8 mouse cellular contexts compared by ENCODE assay signal in genomic region chr4:65607184-65607631, GRCm38 (mm10). TPM values are rescaled to one million over a fixed set of nuclear protein-coding genes. Genes with fewer than 3 reads are reported as not detected.
DNase-seq lines count a peak whose midpoint lies in the region; ATAC-seq lines count a peak whose summit lies in the region.
"Had no signal": no experiment of that assay in that cellular context is flagged by ENCODE, and none has a peak within 500 bp of the region (broad histone marks: within the 10 kb centered on the region; RNA-seq: fewer than 3 reads in every experiment).

No protein-coding gene starts in this region.

- H3K4me1 ChIP-seq in heart, embryonic 15.5 days (replicated peaks): peaks cover 41% of the 10 kb centered on the region
- H3K4me1 ChIP-seq in heart, embryonic 16.5 days (ENCODE audit: control insufficient read depth, insufficient read depth, low read length): peaks cover 30% of the 10 kb centered on the region

- no peaks in the 10 kb centered on the region for H3K9me3 ChIP-seq in heart, embryonic 15.5 days (replicated peaks)
- H3K9me3 ChIP-seq in heart, embryonic 16.5 days (replicated peaks; ENCODE audit: control insufficient read depth, low read length): no peaks in the 10 kb centered on the region

- peak; percentile 10; the same call in 1 of the 2 replicates for ATAC-seq in heart, embryonic 15.5 days (replicated peaks; ENCODE audit: insufficient number of reproducible peaks, insufficient read depth, low FRiP score, low read depth)
- ATAC-seq in heart, embryonic 16.5 days (replicated peaks; ENCODE audit: extremely low read depth, insufficient read depth, low FRiP score): no peak
- peak; percentile 29; the same call in 1 of the 2 replicates for ATAC-seq in megakaryocyte progenitor cell, adult 5-6 weeks (replicated peaks; ENCODE audit: poor library complexity)

- no peak for DNase-seq in heart, postnatal 25 days (ENCODE audit: low spot score)
- DNase-seq in MEL-GATA-1-ER (ENCODE audit: extremely low read depth, low read depth): peak; percentile 72
- DNase-seq in frontal cortex, adult 2 months (ENCODE audit: extremely low spot score in 1 of 2, low spot score in 1 of 2): no peak
- DNase-seq in lung, postnatal 10 days: no peak
- DNase-seq: kidney, adult 11 months had no signal

- H3K4me2 ChIP-seq in heart, embryonic 15.5 days: peak overlapping the region; percentile 54
- H3K4me2 ChIP-seq in heart, embryonic 16.5 days (ENCODE audit: low read depth, low read length): peak overlapping the region; percentile 59

- peak overlapping the region; percentile 56 for H3K27ac ChIP-seq in heart, embryonic 15.5 days
- peak overlapping the region; percentile 43 for H3K27ac ChIP-seq in heart, embryonic 16.5 days (ENCODE audit: low read length)

- H3K9ac ChIP-seq in heart, embryonic 15.5 days: no peak overlapping the region; the same call in 1 of the 2 replicates
- peak overlapping the region; percentile 35 for H3K9ac ChIP-seq in heart, embryonic 16.5 days (ENCODE audit: low read length)

- WGBS in heart, embryonic 15.5 days: 26% methylated on average over 10 of the region's 10 CpGs
- WGBS in heart, embryonic 16.5 days: 26% methylated on average over 10 of the region's 10 CpGs

- H3K36me3 ChIP-seq in heart, embryonic 15.5 days: no peaks in the 10 kb centered on the region
- H3K36me3 ChIP-seq in heart, embryonic 16.5 days (ENCODE audit: control insufficient read depth, insufficient read depth): no peaks in the 10 kb centered on the region

- H3K27me3 ChIP-seq in heart, embryonic 15.5 days: no peaks in the 10 kb centered on the region
- no peaks in the 10 kb centered on the region for H3K27me3 ChIP-seq in heart, embryonic 16.5 days (ENCODE audit: control insufficient read depth, insufficient read depth, low read length)

- intact Hi-C loops in heart, postnatal 25 days (cut with DNase I): no loop called here

- peak overlapping the region; percentile 27 for H3K4me3 ChIP-seq in heart, embryonic 15.5 days
- H3K4me3 ChIP-seq in heart, embryonic 16.5 days (ENCODE audit: low read length): peak overlapping the region; percentile 31

RNA-seq across cellular contexts. Expression of gene Trim32, which starts 2.4 kb away (rescaled TPM):
- polyA plus RNA-seq in heart, embryonic 15.5 days (2015; fragmentation: Nextera tagmentation; extraction: Ambion mirVana): 28.5 and 36.0 TPM in 2 replicates
- 10 to 100 TPM; 16.7 to 17.4 TPM for total RNA-seq in heart, postnatal 25 days (2021)
- polyA plus RNA-seq in heart, embryonic 16.5 days (2015; fragmentation: Nextera tagmentation; extraction: Ambion mirVana): 35.8 and 36.7 TPM in 2 replicates
- 5.7 and 8.4 TPM in 2 replicates for total RNA-seq in megakaryocyte progenitor cell, adult 5-6 weeks (2015)
- total RNA-seq in megakaryocyte progenitor cell, adult 5-6 weeks (2017): 5.3 and 9.4 TPM in 2 replicates
- polyA plus RNA-seq in frontal cortex, adult 2 months (2012; rRNA removed): 105 and 110 TPM in 2 replicates
